Mouse (Mus musculus): ENCODE measurements at regions not wholly inside any gene's neighbourhood (a gene's known extent, or its start where the extent isn't known, plus 50 kb on each side); places are given as distances from the start of the nearest gene placed in this dataset.
A peak's percentile ranks its signal among the peaks of the same experiment; 100 is the strongest.

DNA sequence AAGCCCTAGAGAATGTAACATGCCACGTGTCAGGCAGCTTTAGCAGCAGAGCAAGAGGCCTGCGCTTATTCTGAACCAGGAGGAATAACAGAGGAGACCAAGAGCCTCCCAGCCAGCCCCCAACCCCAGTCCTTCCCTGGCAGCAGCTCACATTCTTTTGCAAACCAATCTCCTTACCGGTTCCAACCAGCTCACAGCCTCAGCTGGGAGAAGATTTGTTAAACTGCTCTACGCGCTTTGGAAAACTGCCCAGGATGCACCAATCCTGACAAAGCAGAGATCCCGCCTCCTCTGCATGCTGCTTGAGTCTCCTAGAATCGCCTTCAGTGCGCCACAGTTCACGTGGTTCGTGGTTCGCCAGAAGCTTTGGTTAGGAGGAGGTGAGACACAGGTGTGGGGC is 51.8 kb downstream of the Gm9376 start:
- peak; percentile 46 for DNase-seq

GRCm38 (mm10) chr14:118320101-118320500 is 53.3 kb downstream of the Gm9376 start:
- no peak for DNase-seq

- no peak for DNase-seq
Observed at GRCm38 (mm10) chr14:118321083-118321482, 54.3 kb downstream of the Gm9376 start.

DNA sequence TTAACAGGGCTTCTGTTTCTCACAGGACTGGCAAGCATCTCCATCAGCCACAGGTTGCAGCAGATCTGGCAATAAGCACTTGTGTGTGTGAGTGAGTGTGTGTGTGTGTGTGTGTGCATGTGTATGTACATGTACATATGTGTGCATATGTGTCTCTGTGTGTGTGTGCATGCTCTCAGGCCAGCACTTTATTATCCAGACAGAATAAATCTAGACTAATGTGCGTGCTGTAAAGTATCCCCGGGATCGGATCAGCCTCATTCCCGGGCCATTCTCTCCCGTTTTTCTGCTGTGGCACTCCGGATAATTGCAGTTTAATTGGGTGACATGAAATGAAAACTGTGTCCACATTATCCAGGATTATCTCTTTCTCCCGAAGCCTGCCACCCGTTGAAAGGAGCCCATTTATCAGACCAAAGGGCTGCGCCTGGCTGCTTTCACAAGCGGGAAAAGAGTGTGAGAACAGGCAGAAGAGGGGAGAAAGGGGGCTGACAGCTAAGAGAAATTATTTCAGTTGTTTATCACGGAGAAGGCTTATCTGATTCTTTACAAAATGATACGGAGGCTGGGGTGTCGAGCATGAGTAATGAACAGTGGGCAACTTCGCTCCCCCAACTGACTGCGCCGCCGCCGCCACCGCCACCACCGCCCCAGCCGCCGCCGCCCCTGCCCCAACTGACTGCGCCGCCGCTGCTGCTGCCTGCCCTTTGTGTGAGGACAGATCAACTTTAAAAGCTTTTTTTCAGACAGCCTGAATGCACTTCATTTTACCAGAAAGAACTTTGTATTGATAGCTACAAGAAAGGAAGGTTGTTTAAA is 55.5 kb downstream of the Gm9376 start:
- no peak for DNase-seq

GRCm38 (mm10) chr14:118322865-118323264 is 56.1 kb downstream of the Gm9376 start:
- no peak for DNase-seq

- no peak for DNase-seq
Observed at GRCm38 (mm10) chr14:118338071-118338470, 71.3 kb downstream of the Gm9376 start.

GRCm38 (mm10) chr14:118362931-118363330 is 96.2 kb downstream of the Gm9376 start:
- DNase-seq = no peak

- no peak for DNase-seq
Observed at GRCm38 (mm10) chr14:118363391-118363821, 96.6 kb downstream of the Gm9376 start.

DNA sequence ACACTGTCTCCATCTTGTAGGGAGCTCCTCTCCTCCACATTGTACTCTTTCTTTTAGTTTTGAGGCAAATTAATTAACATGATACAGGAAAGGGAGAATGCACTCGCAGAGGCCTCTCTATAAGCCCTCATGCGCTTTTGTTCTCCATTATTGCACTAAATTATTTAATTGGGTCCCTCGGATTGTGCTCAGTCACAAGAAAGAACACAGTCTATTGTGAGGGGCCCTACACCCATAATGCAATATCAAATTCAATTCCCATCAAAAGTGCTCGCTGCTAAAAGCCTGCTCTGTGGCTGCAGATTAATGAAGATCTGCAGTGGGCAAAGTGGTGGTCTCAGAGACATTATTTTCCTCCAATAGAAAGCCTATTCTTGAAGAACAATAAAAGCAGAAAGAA is 99.8 kb downstream of the Gm9376 start:
- DNase-seq = no peak

DNA sequence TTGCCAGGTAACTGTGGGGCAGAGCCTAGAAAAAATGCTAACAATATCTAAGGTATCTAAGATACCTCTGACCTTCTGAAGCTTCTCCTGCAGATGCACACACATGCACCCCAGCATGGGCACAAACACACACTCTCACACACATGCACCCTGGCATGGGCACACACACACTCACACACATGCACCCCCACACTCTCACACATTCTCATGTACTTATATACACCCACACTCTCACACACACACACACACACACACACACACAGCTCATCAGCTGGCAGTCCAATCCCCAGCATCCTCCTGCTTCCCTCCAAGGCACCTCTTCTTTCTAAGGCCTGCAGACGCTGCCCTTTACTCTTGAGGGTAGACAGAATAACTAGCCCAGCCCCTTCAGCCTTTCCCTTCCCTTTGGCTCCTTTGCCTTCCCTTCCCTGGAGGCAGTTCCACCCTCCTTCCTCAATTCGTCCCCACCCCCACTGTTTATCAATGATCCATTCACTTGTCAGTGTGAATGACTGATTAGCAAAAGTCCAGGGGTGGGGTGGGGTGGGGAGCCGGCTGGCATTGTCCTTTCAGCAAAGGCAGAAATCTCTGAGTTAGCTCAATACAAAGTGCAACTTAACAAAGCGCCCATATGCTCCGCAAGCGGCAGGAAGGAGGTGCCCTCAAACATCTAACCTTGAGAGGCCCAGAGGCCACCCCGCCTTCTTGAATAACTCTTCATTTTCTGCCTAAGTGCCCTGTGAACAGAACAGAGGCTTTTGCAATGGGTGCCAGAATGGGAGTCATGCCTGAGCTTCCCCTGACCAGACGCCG is 102.1 kb downstream of the Gm9376 start:
- no peak for DNase-seq

DNA sequence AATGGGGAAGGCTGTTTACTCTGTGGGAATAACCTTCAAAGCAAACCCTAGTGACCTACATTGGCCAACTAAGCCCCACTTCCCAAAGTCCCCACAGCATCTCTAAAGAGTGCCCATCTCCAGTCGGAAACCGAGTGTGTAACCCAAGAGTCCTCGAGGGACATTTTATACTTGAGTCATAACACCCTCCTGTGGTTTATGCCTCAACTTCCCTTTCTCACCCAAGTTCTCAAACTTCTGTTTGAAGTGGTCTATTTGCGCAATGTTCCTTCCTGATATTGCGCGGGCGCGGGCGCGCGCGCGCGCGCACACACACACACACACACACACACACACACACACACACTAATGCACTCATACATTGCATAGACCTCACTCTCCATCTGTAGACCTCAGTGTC is 104.6 kb downstream of the Gm9376 start:
- no peak for DNase-seq

DNA sequence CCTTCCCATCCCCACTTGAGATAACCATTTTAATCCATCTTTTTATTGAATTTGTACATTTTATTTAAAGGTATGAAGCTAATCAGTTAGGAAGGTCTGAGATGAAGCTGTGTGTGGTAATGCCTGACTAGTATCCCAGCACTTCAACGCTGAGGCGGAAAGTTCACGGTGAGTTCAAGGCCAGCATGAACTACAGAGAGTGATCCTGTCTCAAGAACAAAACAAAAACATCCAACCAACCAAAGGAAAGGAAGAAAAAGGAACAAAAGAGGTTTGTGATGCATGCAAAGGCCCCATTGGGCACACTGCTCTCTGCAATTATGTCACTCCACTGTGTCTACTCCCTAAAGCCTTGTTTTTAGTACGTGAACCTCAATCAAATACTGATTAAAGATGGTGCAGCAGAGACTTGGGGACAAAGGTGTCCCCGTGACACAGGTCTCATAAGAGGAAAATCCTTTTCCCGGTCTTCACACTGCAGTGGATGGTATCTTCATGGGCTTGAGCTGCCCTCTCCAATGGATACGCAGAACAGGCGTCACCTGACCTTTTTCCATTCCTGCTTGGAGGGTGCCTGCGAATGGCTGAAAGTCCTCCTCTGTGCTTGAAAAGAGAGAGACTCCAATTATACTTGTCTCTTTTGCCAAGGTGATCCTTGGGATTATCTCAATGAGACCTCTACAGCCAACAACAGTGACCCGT is 108.2 kb downstream of the Gm9376 start:
- no peak for DNase-seq

DNA sequence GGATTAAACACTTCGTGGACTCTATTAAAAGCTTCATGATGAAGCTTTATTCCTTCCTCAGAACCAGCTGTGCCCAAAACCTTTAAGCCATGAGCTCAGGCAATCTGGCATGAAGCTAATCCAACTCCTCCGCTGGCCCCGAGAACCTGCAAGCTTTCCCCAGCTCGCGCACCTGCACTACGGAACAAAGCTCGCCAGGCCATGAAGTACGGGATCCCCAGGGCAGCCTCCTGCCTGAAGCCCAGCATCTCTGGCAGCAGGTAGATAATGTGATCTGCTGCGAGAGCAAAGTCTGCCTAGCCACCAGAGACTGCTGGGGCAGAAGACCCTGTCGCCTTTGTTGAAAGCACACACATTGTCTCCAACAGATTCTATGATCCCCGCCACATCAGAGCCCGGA is 108.9 kb downstream of the Gm9376 start:
- DNase-seq = no peak

DNA sequence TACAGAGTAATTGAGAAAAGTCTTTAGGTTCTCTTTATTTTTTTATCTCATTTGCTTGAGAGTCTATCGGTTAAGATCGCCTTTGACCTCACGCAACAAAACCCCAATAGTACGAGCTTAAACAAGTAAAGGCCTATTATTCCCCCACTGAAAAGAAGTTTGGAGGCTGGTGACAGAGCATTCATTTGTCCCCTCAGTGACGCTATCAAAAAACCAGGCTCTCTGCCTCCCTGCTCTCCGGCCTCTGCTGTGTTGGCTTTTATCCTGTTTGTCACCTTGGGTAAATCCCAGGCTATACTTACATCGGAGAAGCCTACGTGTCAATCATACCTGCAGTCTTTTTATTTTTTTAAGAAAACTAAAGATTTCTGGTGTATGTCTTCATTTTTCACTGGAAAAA is 112.9 kb downstream of the Gm9376 start:
- DNase-seq = no peak

GRCm38 (mm10) chr14:118385529-118385932 is 118.8 kb downstream of the Gm9376 start:
- DNase-seq = no peak

DNA sequence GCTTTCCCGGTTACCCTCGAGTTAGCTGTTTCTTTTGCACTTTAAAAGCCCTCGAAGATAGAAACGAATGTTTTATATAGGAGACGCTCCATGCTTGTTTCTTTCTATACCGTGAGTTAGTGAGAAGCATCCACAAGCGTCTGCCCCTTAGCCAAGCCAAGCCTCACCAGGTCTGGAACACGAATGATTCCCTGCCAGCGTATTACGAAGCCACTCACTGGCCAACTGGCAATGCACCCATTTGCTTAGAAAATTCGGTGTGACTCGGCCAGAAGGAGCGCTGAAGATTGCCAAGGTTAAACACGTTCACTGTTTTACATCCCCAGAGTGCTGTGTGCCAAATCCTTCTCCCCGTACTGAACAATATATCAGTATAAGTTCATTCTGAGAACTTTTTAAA is 121.3 kb downstream of the Gm9376 start:
- DNase-seq = no peak

GRCm38 (mm10) chr14:118390790-118391189 is 124.0 kb downstream of the Gm9376 start:
- DNase-seq = no peak

GRCm38 (mm10) chr14:118391561-118391960 is 124.8 kb downstream of the Gm9376 start:
- no peak for DNase-seq

GRCm38 (mm10) chr14:118393676-118394075 is 126.9 kb downstream of the Gm9376 start:
- no peak for DNase-seq

- DNase-seq = no peak
Observed at GRCm38 (mm10) chr14:118414275-118414674, 147.5 kb downstream of the Gm9376 start.

GRCm38 (mm10) chr14:118416163-118416562 is 149.4 kb downstream of the Gm9376 start:
- no peak for DNase-seq

DNA sequence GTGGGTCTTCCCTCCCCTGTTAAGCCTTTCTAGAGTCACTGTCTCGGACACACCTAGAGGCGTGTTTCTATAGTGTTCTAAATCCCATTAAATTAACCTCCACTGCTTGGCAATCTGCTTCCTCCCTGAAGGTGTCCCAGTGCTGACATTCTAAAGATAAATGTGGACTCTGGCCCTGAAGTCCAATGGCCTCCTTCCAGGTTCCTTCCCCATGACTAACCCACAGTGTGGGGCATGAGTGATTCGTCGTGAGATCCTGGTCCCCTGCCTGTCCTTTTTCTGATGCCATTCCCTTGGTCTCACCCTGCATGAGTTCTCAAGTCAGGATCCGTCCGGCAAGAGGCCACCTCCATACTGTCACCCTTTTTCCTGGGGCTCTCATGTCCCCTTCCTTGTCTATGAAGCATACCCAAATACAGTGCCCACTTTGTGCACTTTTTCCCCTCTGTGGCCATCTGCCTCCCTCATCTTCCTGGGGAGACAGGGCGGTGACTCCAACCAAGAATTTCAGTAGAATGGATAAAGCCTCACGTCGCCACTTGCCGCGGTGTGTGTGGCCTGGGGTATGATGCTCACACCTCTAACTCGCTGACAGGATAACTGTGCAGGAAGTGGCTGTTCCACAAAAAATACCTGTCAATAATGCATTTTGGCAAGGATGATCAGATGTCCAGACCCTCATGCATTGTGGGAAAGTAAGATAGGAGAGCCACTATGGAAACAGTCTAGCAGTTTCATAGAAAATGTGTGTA is 152.9 kb downstream of the Gm9376 start:
- DNase-seq = no peak
